8 mouse cellular contexts compared by ENCODE assay signal in genomic region chr4:110128918-110129317, GRCm38 (mm10).
DNase-seq lines count a peak whose midpoint lies in the region; ATAC-seq and TF ChIP-seq lines count a peak whose summit lies in the region.

No protein-coding gene starts in this region.

- no peaks in the 10 kb centered on the region for H3K27me3 ChIP-seq in liver, embryonic 12.5 days (replicated peaks)
- H3K27me3 ChIP-seq in forebrain, embryonic 12.5 days = 0 out of 2 replicates have a peak, but pooled peaks cover 3% of the 10 kb centered on the region
- no peaks in the 10 kb centered on the region for H3K27me3 ChIP-seq in intestine, postnatal 0 days (replicated peaks; ENCODE audit: control insufficient read depth, insufficient read depth, low read length)
- H3K27me3 ChIP-seq in limb, embryonic 14.5 days (ENCODE audit: control insufficient read depth, insufficient read depth, low read length) = no peaks in the 10 kb centered on the region

- H3K4me1 ChIP-seq in liver, embryonic 12.5 days = no peaks in the 10 kb centered on the region
- H3K4me1 ChIP-seq in forebrain, embryonic 12.5 days = peaks cover 12% of the 10 kb centered on the region
- H3K4me1 ChIP-seq in intestine, postnatal 0 days (replicated peaks; ENCODE audit: control insufficient read depth, insufficient read depth, low read length) = no peaks in the 10 kb centered on the region
- peaks cover 2% of the 10 kb centered on the region; the same call in 1 of the 2 replicates for H3K4me1 ChIP-seq in limb, embryonic 14.5 days (ENCODE audit: control insufficient read depth, insufficient read depth, low read length)

- WGBS in liver, embryonic 12.5 days (ENCODE audit: insufficient replicate concordance) = 12% methylated on average over 1 of the region's 1 CpGs
- 0% methylated on average over 1 of the region's 1 CpGs for WGBS in forebrain, embryonic 12.5 days
- 8% methylated on average over 1 of the region's 1 CpGs for WGBS in intestine, postnatal 0 days
- 4% methylated on average over 1 of the region's 1 CpGs for WGBS in limb, embryonic 14.5 days

- H3K9me3 ChIP-seq in liver, embryonic 12.5 days (replicated peaks) = no peaks in the 10 kb centered on the region
- H3K9me3 ChIP-seq in forebrain, embryonic 12.5 days = no peaks in the 10 kb centered on the region
- H3K9me3 ChIP-seq in intestine, postnatal 0 days (ENCODE audit: control insufficient read depth) = no peaks in the 10 kb centered on the region
- H3K9me3 ChIP-seq in limb, embryonic 14.5 days (ENCODE audit: control insufficient read depth, low read length) = no peaks in the 10 kb centered on the region

- DNase-seq in liver = peak; percentile 52
- DNase-seq in c-Kit-positive CD71-positive TER-119-negative erythroid progenitor cells, embryonic 14.5 days (ENCODE audit: low read depth) = peak; percentile 16
- DNase-seq in limb, embryonic 14.5 days (ENCODE audit: low spot score) = peak; percentile 58
- peak; percentile 20 for DNase-seq in ovary, postnatal 36 days (ENCODE audit: low spot score)

- H3K36me3 ChIP-seq in liver, embryonic 12.5 days = no peaks in the 10 kb centered on the region
- H3K36me3 ChIP-seq in forebrain, embryonic 12.5 days (replicated peaks) = no peaks in the 10 kb centered on the region
- H3K36me3 ChIP-seq in intestine, postnatal 0 days (ENCODE audit: control insufficient read depth, insufficient read depth) = no peaks in the 10 kb centered on the region
- H3K36me3 ChIP-seq in limb, embryonic 14.5 days (ENCODE audit: control insufficient read depth, insufficient read depth, low read length) = no peaks in the 10 kb centered on the region

- no peak for ATAC-seq in liver, embryonic 12.5 days
- peak; percentile 81 for ATAC-seq in forebrain, embryonic 12.5 days (ENCODE audit: low FRiP score)
- ATAC-seq in intestine, postnatal 0 days = no peak
- ATAC-seq in limb, embryonic 14.5 days (ENCODE audit: low FRiP score, low read depth) = no peak
- no peak for ATAC-seq in inflammation-experienced regulatory T-cells, adult 6 months

- H3K27ac ChIP-seq in liver, embryonic 12.5 days = no peak overlapping the region
- H3K27ac ChIP-seq in forebrain, embryonic 12.5 days = peak overlapping the region; percentile 47
- H3K27ac ChIP-seq in intestine, postnatal 0 days (ENCODE audit: low read depth, low read length) = no peak overlapping the region
- H3K27ac ChIP-seq in limb, embryonic 14.5 days (replicated peaks; ENCODE audit: low read depth, low read length) = no peak overlapping the region

- no peak for TF ChIP-seq POLR2A in limb, embryonic 14.5 days (IDR thresholded peaks at IDR 0.05; ENCODE audit: borderline replicate concordance, extremely low read depth, insufficient read depth, insufficient read length)

- TF ChIP-seq CTCF in intestine, postnatal 0 days (IDR thresholded peaks at IDR 0.05; ENCODE audit: low read depth) = peak; percentile 81

- H3K4me2 ChIP-seq in liver, embryonic 12.5 days = no peak overlapping the region
- H3K4me2 ChIP-seq in forebrain, embryonic 12.5 days = no peak overlapping the region
- H3K4me2 ChIP-seq in intestine, postnatal 0 days (replicated peaks; ENCODE audit: low read depth) = no peak overlapping the region
- H3K4me2 ChIP-seq in limb, embryonic 14.5 days (replicated peaks; ENCODE audit: low read depth, low read length, severe bottlenecking) = no peak overlapping the region

- no peak overlapping the region for H3K4me3 ChIP-seq in liver, embryonic 12.5 days
- H3K4me3 ChIP-seq in forebrain, embryonic 12.5 days (replicated peaks) = no peak overlapping the region
- no peak overlapping the region for H3K4me3 ChIP-seq in intestine, postnatal 0 days (ENCODE audit: low read depth, low read length)
- H3K4me3 ChIP-seq in limb, embryonic 14.5 days (replicated peaks; ENCODE audit: low read length) = no peak overlapping the region

- no peak overlapping the region for H3K9ac ChIP-seq in liver, embryonic 12.5 days
- no peak overlapping the region for H3K9ac ChIP-seq in forebrain, embryonic 12.5 days
- no peak overlapping the region for H3K9ac ChIP-seq in intestine, postnatal 0 days (ENCODE audit: low read depth, low read length)
- no peak overlapping the region for H3K9ac ChIP-seq in limb, embryonic 14.5 days (ENCODE audit: low read depth, low read length, severe bottlenecking)
